Mouse (Mus musculus) CH12.LX (cell line): ENCODE data around the gene Dab1. TPM values are rescaled to one million over a fixed set of nuclear protein-coding genes. Genes with fewer than 3 reads are reported as not detected.

Source experiments
- DNase-seq: peaks from one replicate; pipeline ENCODE4 v3.0.0-alpha.2; 2013; ENCODE audit errors: extremely low read depth
- H3K27ac ChIP-seq: 2 replicates; pipeline ENCODE4 v1.5.1; 2012; ENCODE audit warnings: low read depth, mild to moderate bottlenecking, control low read depth, moderate library complexity; ENCODE audit not compliant: insufficient read depth
- H3K27me3 ChIP-seq: replicated peaks from 2 replicates; pipeline ENCODE3; 2012; ENCODE audit warnings: inconsistent platforms
- H3K36me3 ChIP-seq, 2 experiments: replicated peaks in 1 of 2; 2 replicates each; pipeline versions ENCODE3 to v1.6.1; 2012; ENCODE audit warnings: inconsistent platforms in 1 of 2, low read length in 1 of 2, mild to moderate bottlenecking in 1 of 2, mixed read lengths in 1 of 2, moderate library complexity in 1 of 2; ENCODE audit not compliant: control insufficient read depth in 1 of 2, insufficient read depth in 1 of 2
- H3K4me1 ChIP-seq, 2 experiments: 2 replicates each; pipeline ENCODE4 v1.6.1; 2012; ENCODE audit warnings: inconsistent platforms in 1 of 2, moderate library complexity in 1 of 2; ENCODE audit not compliant: insufficient read depth in 2 of 2, control insufficient read depth in 1 of 2
- H3K4me2 ChIP-seq: 2 replicates; pipeline ENCODE4 v1.6.1; 2012; ENCODE audit warnings: low read depth, mild to moderate bottlenecking, control low read depth; ENCODE audit not compliant: poor library complexity, insufficient read depth, severe bottlenecking
- H3K4me3 ChIP-seq, 3 experiments: fragments of 150-350 bp in 1 of 3; sonication (generic) in 1 of 3; replicated peaks in 1 of 3; 2 replicates each; pipeline versions ENCODE3 to v1.5.1; 2011 to 2012; ENCODE audit warnings: low read depth in 2 of 3, low read length in 2 of 3, mild to moderate bottlenecking in 2 of 3, moderate library complexity in 2 of 3, control low read depth in 1 of 3, improper control_type of control experiment in 1 of 3, inconsistent platforms in 1 of 3, mixed read lengths in 1 of 3; ENCODE audit not compliant: poor library complexity in 1 of 3
- H3K79me2 ChIP-seq: replicated peaks from 2 replicates; pipeline ENCODE4 v1.6.1; 2012; ENCODE audit warnings: mild to moderate bottlenecking, moderate library complexity; ENCODE audit not compliant: control insufficient read depth, poor library complexity, insufficient read depth, severe bottlenecking; ENCODE audit errors: extremely low read depth
- H3K9ac ChIP-seq: 2 replicates; pipeline ENCODE4 v1.6.1; 2012; ENCODE audit warnings: low read depth, mild to moderate bottlenecking, control low read depth, moderate library complexity; ENCODE audit not compliant: insufficient read depth
- H3K9me3 ChIP-seq: replicated peaks from 2 replicates; pipeline ENCODE3; 2012; ENCODE audit warnings: low read length, inconsistent platforms, mixed read lengths
- CHD2 ChIP-seq: IDR thresholded peaks from 2 replicates; pipeline ENCODE4 v1.6.1; 2011; ENCODE audit warnings: low read length, improper control_type of control experiment
- CTCF ChIP-seq, 2 experiments: IDR thresholded peaks in 1 of 2; conservative IDR thresholded peaks in 1 of 2; 2 replicates each; pipeline ENCODE4 v1.5.1; 2011 to 2012; ENCODE audit warnings: low read depth in 2 of 2, low read length in 2 of 2, improper control_type of control experiment in 1 of 2, inconsistent platforms in 1 of 2, mild to moderate bottlenecking in 1 of 2, moderate library complexity in 1 of 2
- E2F4 ChIP-seq: IDR thresholded peaks from 2 replicates; pipeline ENCODE4 v1.6.1; 2011; ENCODE audit warnings: low read depth, low read length, improper control_type of control experiment; ENCODE audit not compliant: insufficient replicate concordance
- ELF1 ChIP-seq: IDR thresholded peaks from 2 replicates; pipeline ENCODE4 v1.6.1; 2014; ENCODE audit warnings: low read depth, mild to moderate bottlenecking, inconsistent platforms, low read length, improper control_type of control experiment
- EP300 ChIP-seq: IDR thresholded peaks from 2 replicates; pipeline ENCODE4 v1.6.1; 2011; ENCODE audit warnings: low read length, improper control_type of control experiment
- ETS1 ChIP-seq: conservative IDR thresholded peaks from 2 replicates; pipeline ENCODE4 v1.6.1; 2012; ENCODE audit warnings: low read depth, mild to moderate bottlenecking, inconsistent platforms, low read length, improper control_type of control experiment, moderate library complexity
- GABPA ChIP-seq: IDR thresholded peaks from 2 replicates; pipeline ENCODE4 v1.6.1; 2012; ENCODE audit warnings: low read depth, low read length, improper control_type of control experiment, inconsistent platforms; ENCODE audit not compliant: insufficient replicate concordance
- HCFC1 ChIP-seq: IDR thresholded peaks from 2 replicates; pipeline ENCODE4 v1.6.1; 2012; ENCODE audit warnings: low read depth, mild to moderate bottlenecking, inconsistent platforms, low read length, improper control_type of control experiment
- IRF4 ChIP-seq: IDR thresholded peaks from 2 replicates; pipeline ENCODE4 v1.6.1; 2014; ENCODE audit warnings: low read depth, mild to moderate bottlenecking, inconsistent platforms, low read length, improper control_type of control experiment
- KAT2A ChIP-seq: IDR thresholded peaks from 2 replicates; pipeline ENCODE4 v1.6.1; 2012; ENCODE audit warnings: low read length, improper control_type of control experiment, inconsistent platforms; ENCODE audit not compliant: insufficient replicate concordance
- MAFK ChIP-seq: IDR thresholded peaks from 2 replicates; pipeline ENCODE4 v1.6.1; 2011; ENCODE audit warnings: low read length, improper control_type of control experiment; ENCODE audit not compliant: insufficient replicate concordance
- MAZ ChIP-seq: IDR thresholded peaks from 2 replicates; pipeline ENCODE4 v1.6.1; 2012; ENCODE audit warnings: low read depth, mild to moderate bottlenecking, inconsistent platforms, low read length, improper control_type of control experiment, moderate library complexity
- MEF2A ChIP-seq: IDR thresholded peaks from 2 replicates; pipeline ENCODE4 v1.6.1; 2014; ENCODE audit warnings: low read depth, mild to moderate bottlenecking, inconsistent platforms, low read length, improper control_type of control experiment, borderline replicate concordance
- MYC ChIP-seq: IDR thresholded peaks from 2 replicates; pipeline ENCODE4 v1.6.1; 2011; ENCODE audit warnings: low read depth, mild to moderate bottlenecking, improper control_type of control experiment, low read length
- NRF1 ChIP-seq: IDR thresholded peaks from 2 replicates; pipeline ENCODE4 v1.6.1; 2014; ENCODE audit warnings: low read depth, mild to moderate bottlenecking, inconsistent platforms, low read length, improper control_type of control experiment, moderate library complexity
- PAX5 ChIP-seq: IDR thresholded peaks from 2 replicates; pipeline ENCODE4 v1.6.1; 2012; ENCODE audit warnings: low read length, inconsistent platforms, mixed read lengths
- POLR2A ChIP-seq: IDR thresholded peaks from 2 replicates; pipeline ENCODE4 v1.6.1; 2011; ENCODE audit warnings: low read depth, mild to moderate bottlenecking, improper control_type of control experiment, low read length
- POLR2AphosphoS2 ChIP-seq: IDR thresholded peaks from 2 replicates; pipeline ENCODE4 v1.6.1; 2011; ENCODE audit warnings: low read depth, low read length, improper control_type of control experiment
- RAD21 ChIP-seq: IDR thresholded peaks from 2 replicates; pipeline ENCODE4 v1.6.1; 2011; ENCODE audit warnings: low read depth, mild to moderate bottlenecking, low read length, improper control_type of control experiment, moderate library complexity
- RCOR1 ChIP-seq: conservative IDR thresholded peaks from 2 replicates; pipeline ENCODE4 v1.6.1; 2012; ENCODE audit warnings: low read depth, mild to moderate bottlenecking, inconsistent platforms, low read length, improper control_type of control experiment
- SIN3A ChIP-seq: IDR thresholded peaks from 2 replicates; pipeline ENCODE4 v1.6.1; 2012; ENCODE audit warnings: low read length, improper control_type of control experiment, inconsistent platforms
- SMC3 ChIP-seq: IDR thresholded peaks from 2 replicates; pipeline ENCODE4 v1.6.1; 2011; ENCODE audit warnings: low read depth, low read length, improper control_type of control experiment
- TBP ChIP-seq: conservative IDR thresholded peaks from 2 replicates; pipeline ENCODE4 v1.6.1; 2011; ENCODE audit warnings: low read depth, low read length, improper control_type of control experiment
- TCF12 ChIP-seq: IDR thresholded peaks from 2 replicates; pipeline ENCODE4 v1.6.1; 2014; ENCODE audit warnings: low read depth, mild to moderate bottlenecking, inconsistent platforms, low read length, improper control_type of control experiment
- UBTF ChIP-seq: IDR thresholded peaks from 2 replicates; pipeline ENCODE4 v1.6.1; 2012; ENCODE audit warnings: low read depth, mild to moderate bottlenecking, inconsistent platforms, low read length, improper control_type of control experiment, moderate library complexity
- USF2 ChIP-seq: conservative IDR thresholded peaks from 2 replicates; pipeline ENCODE4 v1.6.1; 2011; ENCODE audit warnings: low read depth, low read length, improper control_type of control experiment
- ZC3H11A ChIP-seq: IDR thresholded peaks from 2 replicates; pipeline ENCODE4 v1.6.1; 2012; ENCODE audit warnings: low read depth, mild to moderate bottlenecking, inconsistent platforms, low read length, improper control_type of control experiment
- ZKSCAN1 ChIP-seq: IDR thresholded peaks from 2 replicates; pipeline ENCODE4 v1.6.1; 2012; ENCODE audit warnings: low read depth, inconsistent platforms, low read length, improper control_type of control experiment, borderline replicate concordance
- ZMIZ1 ChIP-seq: IDR thresholded peaks from 2 replicates; pipeline ENCODE4 v1.6.1; 2012; ENCODE audit warnings: low read depth, mild to moderate bottlenecking, inconsistent platforms, low read length, improper control_type of control experiment
- ZNF384 ChIP-seq: IDR thresholded peaks from 2 replicates; pipeline ENCODE4 v1.6.1; 2012; ENCODE audit warnings: low read depth, low read length, improper control_type of control experiment, inconsistent platforms
- dilution Hi-C: fragments of 300-500 bp; cut with MboI; formaldehyde crosslinking; loops from 2 replicates; pipeline ENCODE4 v1.14.3; 2020; ENCODE audit warnings: low sequenced_read_pairs; ENCODE audit not compliant: extremely low pct_unique_long_range_greater_than_20kb, extremely low pct_ligation_motif_present
- in situ Hi-C: fragments of 300-500 bp; cut with MboI; formaldehyde crosslinking; loops from 3 replicates; pipeline ENCODE4 v1.14.3; 2019; ENCODE audit warnings: low sequenced_read_pairs, low pct_ligation_motif_present, low pct_unique_long_range_greater_than_20kb, mixed read lengths
- polyA plus RNA-seq: library from polyadenylated mRNA; unstranded; fragments of >175 nt; gene quantifications from 2 replicates; pipeline ENCODE4 v1.2.1, GENCODE M21; 2012; ENCODE audit warnings: low read depth; ENCODE audit not compliant: insufficient read length
- total RNA-seq, 2 experiments: library from RNA; depleted of rRNA; stranded (reverse); fragments of 300-350 nt in 1 of 2; fragments of >200 nt in 1 of 2; gene quantifications; 2 replicates each; pipeline ENCODE4 v1.2.3; 2012 to 2014

The Dab1 gene
- total and polyA plus RNA-seq, 3 experiments, result not detected

- in situ Hi-C loops (no loop called here), dilution Hi-C loops (no loop called here)
- Histone ChIP-seq H3K4me3 (no peak overlapping the region), H3K36me3 (no peaks in the 10 kb centered on the region), H3K79me2 (no peaks in the 10 kb centered on the region), H3K27ac (no peak overlapping the region), H3K9ac (no peak overlapping the region), H3K9me3 (peaks cover 75% of the 10 kb centered on the region), H3K4me1 (no peaks in the 10 kb centered on the region), H3K27me3 (no peaks in the 10 kb centered on the region), H3K4me2 (no peak overlapping the region)
- TF ChIP-seq MEF2A (no peak), IRF4 (no peak), POLR2A (no peak), ZKSCAN1 (no peak), GABPA (no peak), ETS1 (no peak), TCF12 (no peak), MAFK (no peak), USF2 (no peak), EP300 (no peak), KAT2A (no peak), ZC3H11A (no peak), SMC3 (no peak), HCFC1 (no peak), ZMIZ1 (no peak), TBP (no peak), ELF1 (no peak), UBTF (no peak), RCOR1 (no peak)
- no peak for DNase-seq
Observed at GRCm38 (mm10) chr4:103922431-103922931, 303.3 kb downstream of the Dab1 start.

- no peak overlapping the region for H3K4me2 ChIP-seq
- dilution Hi-C loops, result no loop called here
- H3K79me2 ChIP-seq, result no peaks in the 10 kb centered on the region
- no peak overlapping the region for H3K27ac ChIP-seq
- H3K9me3 ChIP-seq, result peaks cover 87% of the 10 kb centered on the region
- H3K9ac ChIP-seq, result no peak overlapping the region
- TF ChIP-seq SMC3 (no peak), CHD2 (no peak), RAD21 (no peak), CTCF (conservative IDR thresholded peaks at IDR 0.05 in 1 of 2, IDR thresholded peaks at IDR 0.05 in 1 of 2; ENCODE audit: low read depth in 2 of 2, low read length in 2 of 2) (no peak), NRF1 (no peak), EP300 (no peak), MYC (no peak), HCFC1 (no peak), MAZ (no peak), USF2 (no peak), GABPA (no peak), POLR2A (no peak), SIN3A (no peak), ZMIZ1 (no peak), ZNF384 (no peak), KAT2A (no peak), PAX5 (no peak), TBP (no peak), POLR2AphosphoS2 (no peak), E2F4 (no peak)
- TF ChIP-seq, all 38 proteins: peak for 0
- no peak overlapping the region for H3K4me3 ChIP-seq
- H3K4me1 ChIP-seq, result no peaks in the 10 kb centered on the region
- no peaks in the 10 kb centered on the region for H3K27me3 ChIP-seq
- no peaks in the 10 kb centered on the region for H3K36me3 ChIP-seq
- in situ Hi-C loops, result no loop called here
- DNase-seq, result no peak
Observed at GRCm38 (mm10) chr4:103926682-103927081, 307.5 kb downstream of the Dab1 start.
